Mouse (Mus musculus) embryonic fibroblast, embryonic 13.5 days (primary cell): ENCODE measurements around the gene Ephb2.

ENCODE experiments used
- CTCF ChIP-seq: IDR thresholded peaks from 2 replicates; pipeline ENCODE4 v1.5.1; 2011; ENCODE audit warnings: mild to moderate bottlenecking, control low read depth, low read length, moderate library complexity, borderline replicate concordance; ENCODE audit not compliant: insufficient read depth
- POLR2A ChIP-seq: IDR thresholded peaks from 2 replicates; pipeline ENCODE4 v1.6.1; 2011; ENCODE audit warnings: low read depth, mild to moderate bottlenecking, control low read depth, low read length, moderate library complexity

DNA sequence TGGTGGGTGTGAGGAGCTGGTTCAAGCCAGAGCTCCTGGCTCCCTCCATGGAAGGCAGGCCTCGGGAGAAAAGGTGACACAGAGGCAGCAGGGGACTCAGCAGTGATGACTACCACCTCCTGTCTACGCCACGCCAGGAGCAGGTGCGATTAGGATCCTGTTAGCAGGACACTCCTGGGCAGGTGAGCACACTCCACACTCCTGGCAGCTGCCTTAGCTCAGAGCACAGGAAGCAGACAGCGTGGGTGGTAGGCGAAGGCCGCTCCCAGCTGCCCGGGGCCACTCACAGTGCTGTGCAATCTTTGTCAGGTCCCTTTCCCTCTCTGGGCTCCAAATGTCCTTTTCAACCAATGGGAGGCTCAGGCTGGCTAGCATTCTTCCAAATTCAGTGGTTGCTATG, 34.3 kb downstream of the Ephb2 start:
- TF ChIP-seq POLR2A (no peak), CTCF (no peak)
